ENCODE assay signal across 7 mouse cellular contexts in the genomic region with DNA sequence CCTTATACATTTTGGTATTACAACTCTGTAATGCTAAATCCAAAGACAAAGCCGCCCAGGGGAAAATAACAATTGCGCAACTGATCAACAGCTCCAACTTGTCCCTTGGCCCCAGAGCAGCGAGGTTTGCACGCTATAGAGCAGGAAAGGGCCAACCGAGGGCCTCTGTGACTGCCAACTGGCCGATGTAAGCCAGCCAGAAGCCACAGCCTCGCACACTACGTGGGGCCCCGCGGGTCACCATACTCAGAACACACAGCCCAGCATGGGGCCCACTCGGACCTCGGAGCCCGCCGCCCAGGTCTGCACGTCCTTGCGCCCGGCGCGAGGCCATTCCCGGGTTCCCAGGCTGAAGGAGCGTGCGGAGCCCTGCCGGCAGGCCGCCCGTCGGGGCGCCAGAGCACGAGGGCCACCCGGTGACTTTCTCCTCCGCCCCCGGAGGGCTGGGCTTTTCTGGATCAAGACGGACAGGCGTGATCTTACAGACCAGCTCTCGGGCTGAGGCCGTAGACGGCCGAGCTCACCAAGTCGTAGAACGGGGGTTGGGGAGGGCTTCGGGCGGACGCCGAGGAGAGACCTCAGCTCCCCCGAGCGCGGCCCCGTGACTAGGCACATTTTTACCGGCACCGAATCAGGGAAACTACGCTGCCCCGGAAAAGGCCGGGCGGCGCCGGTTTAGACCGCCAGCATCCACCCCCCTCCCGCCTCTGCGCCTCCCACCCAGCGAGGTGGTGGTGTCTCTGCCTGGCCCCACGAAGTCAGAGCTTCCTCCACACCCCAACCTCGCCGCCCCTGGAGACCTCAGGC. TPM values are rescaled to one million over a fixed set of nuclear protein-coding genes. Genes with fewer than 3 reads are reported as not detected.
DNase-seq lines count a peak whose midpoint lies in the region; ATAC-seq lines count a peak whose summit lies in the region.

No protein-coding gene starts in this region.

- peak; percentile 85 for ATAC-seq in embryonic facial prominence, embryonic 11.5 days (replicated peaks; ENCODE audit: insufficient number of reproducible peaks, low FRiP score, low TSS enrichment, low read depth)
- ATAC-seq in granulocyte monocyte progenitor cell, adult 5-6 weeks (replicated peaks; ENCODE audit: poor library complexity, severe bottlenecking), result peak; percentile 33
- peak; percentile 68 for ATAC-seq in limb, embryonic 11.5 days (ENCODE audit: insufficient number of reproducible peaks, low FRiP score, low TSS enrichment, low read depth)
- ATAC-seq in midbrain, embryonic 14.5 days (ENCODE audit: low FRiP score, low TSS enrichment), result peak; percentile 90

- no peaks in the 10 kb centered on the region for H3K27me3 ChIP-seq in embryonic facial prominence, embryonic 11.5 days (ENCODE audit: control insufficient read depth, insufficient read depth, low read length)
- no peaks in the 10 kb centered on the region for H3K27me3 ChIP-seq in limb, embryonic 11.5 days (ENCODE audit: control insufficient read depth, insufficient read depth, low read length)
- H3K27me3 ChIP-seq in midbrain, embryonic 14.5 days (ENCODE audit: control insufficient read depth, insufficient read depth, low read length), result no peaks in the 10 kb centered on the region

- H3K4me2 ChIP-seq in embryonic facial prominence, embryonic 11.5 days (ENCODE audit: low read depth, low read length), result peak overlapping the region; percentile 64
- peak overlapping the region; percentile 88 for H3K4me2 ChIP-seq in limb, embryonic 11.5 days (ENCODE audit: low read depth, severe bottlenecking)
- H3K4me2 ChIP-seq in midbrain, embryonic 14.5 days (ENCODE audit: low read length), result peak overlapping the region; percentile 79

- H3K9me3 ChIP-seq in embryonic facial prominence, embryonic 11.5 days (replicated peaks; ENCODE audit: control insufficient read depth, low read length), result no peaks in the 10 kb centered on the region
- no peaks in the 10 kb centered on the region for H3K9me3 ChIP-seq in limb, embryonic 11.5 days (ENCODE audit: control insufficient read depth, low read length)
- no peaks in the 10 kb centered on the region for H3K9me3 ChIP-seq in midbrain, embryonic 14.5 days (ENCODE audit: control insufficient read depth, low read length)

- H3K27ac ChIP-seq in embryonic facial prominence, embryonic 11.5 days (replicated peaks; ENCODE audit: low read depth, low read length), result peak overlapping the region; percentile 93
- peak overlapping the region; percentile 93 for H3K27ac ChIP-seq in limb, embryonic 11.5 days (replicated peaks; ENCODE audit: low read depth, low read length)
- peak overlapping the region; percentile 78 for H3K27ac ChIP-seq in midbrain, embryonic 14.5 days (replicated peaks; ENCODE audit: low read depth, low read length)

- no peaks in the 10 kb centered on the region for H3K4me1 ChIP-seq in embryonic facial prominence, embryonic 11.5 days (ENCODE audit: control insufficient read depth, insufficient read depth, low read length)
- peaks cover 13% of the 10 kb centered on the region for H3K4me1 ChIP-seq in limb, embryonic 11.5 days (ENCODE audit: control insufficient read depth, insufficient read depth, low read length)
- H3K4me1 ChIP-seq in midbrain, embryonic 14.5 days (ENCODE audit: control insufficient read depth, insufficient read depth, low read length), result peaks cover 8% of the 10 kb centered on the region; the same call in 1 of the 2 replicates

- peak overlapping the region; percentile 87 for H3K9ac ChIP-seq in embryonic facial prominence, embryonic 11.5 days (replicated peaks; ENCODE audit: low read length)
- peak overlapping the region; percentile 86 for H3K9ac ChIP-seq in limb, embryonic 11.5 days (ENCODE audit: low read length)
- peak overlapping the region; percentile 55 for H3K9ac ChIP-seq in midbrain, embryonic 14.5 days (replicated peaks; ENCODE audit: low read length)

- WGBS in embryonic facial prominence, embryonic 11.5 days, result under 1% methylated on average over 59 of the region's 62 CpGs
- under 1% methylated on average over 62 of the region's 62 CpGs for WGBS in limb, embryonic 11.5 days
- under 1% methylated on average over 61 of the region's 62 CpGs for WGBS in midbrain, embryonic 14.5 days

- no peaks in the 10 kb centered on the region for H3K36me3 ChIP-seq in embryonic facial prominence, embryonic 11.5 days (replicated peaks; ENCODE audit: control insufficient read depth, insufficient read depth, low read depth, low read length)
- H3K36me3 ChIP-seq in limb, embryonic 11.5 days (ENCODE audit: control insufficient read depth, insufficient read depth, low read length), result no peaks in the 10 kb centered on the region
- H3K36me3 ChIP-seq in midbrain, embryonic 14.5 days (ENCODE audit: control insufficient read depth, insufficient read depth, low read length), result no peaks in the 10 kb centered on the region

- DNase-seq in adrenal gland, postnatal 10 days, result peak; percentile 96
- DNase-seq in embryonic facial prominence, embryonic 11.5 days (ENCODE audit: low spot score), result peak; percentile 95
- peak; percentile 96 for DNase-seq in kidney, adult 11 months
- DNase-seq in limb, embryonic 11.5 days (ENCODE audit: low spot score), result peak; percentile 95
- DNase-seq in midbrain, embryonic 14.5 days, result peak; percentile 95
- peak; percentile 75 to 85 for DNase-seq in spleen, adult 18-20 months

- H3K4me3 ChIP-seq in embryonic facial prominence, embryonic 11.5 days (ENCODE audit: low read depth, low read length), result peak overlapping the region; percentile 75
- H3K4me3 ChIP-seq in limb, embryonic 11.5 days (ENCODE audit: low read depth, low read length), result peak overlapping the region; percentile 86
- peak overlapping the region; percentile 49 for H3K4me3 ChIP-seq in midbrain, embryonic 14.5 days (replicated peaks; ENCODE audit: low read depth, low read length)

RNA-seq across cellular contexts. Expression of a gene that starts 0.9 kb away (rescaled TPM):
- total RNA-seq in adrenal gland, postnatal 10 days (2021), result 10 to 100 TPM; 79.2 to 94.0 TPM
- polyA plus RNA-seq in embryonic facial prominence, embryonic 11.5 days (2014; fragmentation: Nextera tagmentation; extraction: Ambion mirVana), result 49.1 and 49.8 TPM in 2 replicates
- 80.1 and 90.3 TPM in 2 replicates for total RNA-seq in granulocyte monocyte progenitor cell, adult 5-6 weeks (2014; fragmentation: Nextera tagmentation)
- total RNA-seq in granulocyte monocyte progenitor cell, adult 5-6 weeks (2017), result 55.3 and 68.7 TPM in 2 replicates
- 42.1 and 45.3 TPM in 2 replicates for polyA plus RNA-seq in limb, embryonic 11.5 days (2014; fragmentation: Nextera tagmentation; extraction: Ambion mirVana)
- 5.8 and 11.4 TPM in 2 replicates for polyA plus RNA-seq in midbrain, embryonic 14.5 days (2014; fragmentation: Nextera tagmentation; extraction: Ambion mirVana)

RNA-seq across cellular contexts. Expression of a gene that starts 44.5 kb away (rescaled TPM):
- total RNA-seq in adrenal gland, postnatal 10 days (2021), result 100 to 1,000 TPM; 358 to 456 TPM
- polyA plus RNA-seq in embryonic facial prominence, embryonic 11.5 days (2014; fragmentation: Nextera tagmentation; extraction: Ambion mirVana), result 335 and 356 TPM in 2 replicates
- total RNA-seq in granulocyte monocyte progenitor cell, adult 5-6 weeks (2014; fragmentation: Nextera tagmentation), result 734 and 909 TPM in 2 replicates
- 363 and 370 TPM in 2 replicates for total RNA-seq in granulocyte monocyte progenitor cell, adult 5-6 weeks (2017)
- polyA plus RNA-seq in limb, embryonic 11.5 days (2014; fragmentation: Nextera tagmentation; extraction: Ambion mirVana), result 326 and 364 TPM in 2 replicates
- polyA plus RNA-seq in midbrain, embryonic 14.5 days (2014; fragmentation: Nextera tagmentation; extraction: Ambion mirVana), result 163 and 176 TPM in 2 replicates

Comparison
In these comparisons a context has a peak if more than half of its experiments do, and no peak if none do; other contexts are left out.
1. Peak in every context shown above with its lines: DNase-seq, ATAC-seq, H3K4me3 ChIP-seq and H3K27ac ChIP-seq.
2. ATAC-seq: peak in every context shown above with its lines; median percentile 90 in midbrain, embryonic 14.5 days; 85 in embryonic facial prominence, embryonic 11.5 days; 68 in limb, embryonic 11.5 days; 33 in granulocyte monocyte progenitor cell, adult 5-6 weeks.